Mouse (Mus musculus): ENCODE data around the gene Zpld1. TPM values are rescaled to one million over a fixed set of nuclear protein-coding genes. Genes with fewer than 3 reads are reported as not detected.

The Zpld1 gene
- under 1 TPM in 1 of 2 experiments, not detected in 1; 0.29 TPM for total RNA-seq (2021)
- long read RNA-seq, experiment 1 = 0 reads
- long read RNA-seq, experiment 2 = 0 reads

DNA sequence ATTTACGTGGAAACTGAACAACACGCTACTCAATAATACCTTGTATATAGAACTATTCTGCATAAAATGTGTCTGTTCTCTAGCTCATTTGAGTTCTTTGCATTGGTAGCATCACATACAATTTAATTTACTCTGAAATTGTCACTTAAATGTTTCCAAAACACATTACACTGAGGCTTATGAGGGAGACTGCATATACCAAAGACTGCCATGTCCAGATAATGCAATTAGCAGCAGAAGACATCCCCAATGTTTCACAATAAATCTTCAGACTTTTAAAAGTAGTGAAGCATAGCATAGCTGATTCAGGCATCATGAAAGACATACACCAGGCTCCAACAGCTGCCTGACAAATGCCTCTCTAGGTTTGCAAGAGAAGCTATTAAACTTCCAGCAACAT is at the start of gene Zpld1:
TSS of gene Zpld1 (minus strand) at position 101 of the 400 bp plus-strand sequence.
- no peak for DNase-seq (ENCODE audit: extremely low spot score in 1 of 2, low spot score in 2 of 2)
- TF ChIP-seq CTCF (IDR thresholded peaks at IDR 0.05) = no peak
- intact Hi-C loops (cut with DNase I) = no loop called here

DNA sequence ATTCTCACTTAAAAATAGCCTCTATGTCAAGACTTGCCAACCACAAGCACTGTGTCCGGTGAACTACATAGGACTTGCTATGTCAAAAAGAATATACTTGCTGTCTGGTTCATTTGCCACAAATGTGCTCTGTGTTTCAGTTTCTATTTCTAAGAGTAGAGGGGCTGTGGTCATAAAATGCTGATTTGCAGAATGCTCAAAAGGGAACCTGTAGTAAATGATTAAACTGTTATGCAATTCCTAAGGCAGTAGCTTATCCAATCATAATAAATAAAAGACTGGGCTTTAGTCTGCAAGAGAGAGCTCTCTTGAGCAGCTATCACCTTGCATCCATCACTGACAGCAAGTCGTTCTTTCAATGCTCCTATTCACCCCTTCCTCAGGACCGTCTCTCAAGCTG is 47.9 kb upstream of the Zpld1 start:
- no peak for TF ChIP-seq CTCF (IDR thresholded peaks at IDR 0.05)
- H3K27ac ChIP-seq = no peak overlapping the region
- H3K4me3 ChIP-seq = no peak overlapping the region
- intact Hi-C loops (cut with DNase I) = no loop called here
- no peak for DNase-seq (ENCODE audit: extremely low spot score in 1 of 2, low spot score in 2 of 2)

More for the DNA sequence above, at the start of gene Zpld1:
- H3K27ac ChIP-seq = no peak within 1 kb of the TSS
- no peak within 1 kb of the TSS for H3K4me3 ChIP-seq

DNA sequence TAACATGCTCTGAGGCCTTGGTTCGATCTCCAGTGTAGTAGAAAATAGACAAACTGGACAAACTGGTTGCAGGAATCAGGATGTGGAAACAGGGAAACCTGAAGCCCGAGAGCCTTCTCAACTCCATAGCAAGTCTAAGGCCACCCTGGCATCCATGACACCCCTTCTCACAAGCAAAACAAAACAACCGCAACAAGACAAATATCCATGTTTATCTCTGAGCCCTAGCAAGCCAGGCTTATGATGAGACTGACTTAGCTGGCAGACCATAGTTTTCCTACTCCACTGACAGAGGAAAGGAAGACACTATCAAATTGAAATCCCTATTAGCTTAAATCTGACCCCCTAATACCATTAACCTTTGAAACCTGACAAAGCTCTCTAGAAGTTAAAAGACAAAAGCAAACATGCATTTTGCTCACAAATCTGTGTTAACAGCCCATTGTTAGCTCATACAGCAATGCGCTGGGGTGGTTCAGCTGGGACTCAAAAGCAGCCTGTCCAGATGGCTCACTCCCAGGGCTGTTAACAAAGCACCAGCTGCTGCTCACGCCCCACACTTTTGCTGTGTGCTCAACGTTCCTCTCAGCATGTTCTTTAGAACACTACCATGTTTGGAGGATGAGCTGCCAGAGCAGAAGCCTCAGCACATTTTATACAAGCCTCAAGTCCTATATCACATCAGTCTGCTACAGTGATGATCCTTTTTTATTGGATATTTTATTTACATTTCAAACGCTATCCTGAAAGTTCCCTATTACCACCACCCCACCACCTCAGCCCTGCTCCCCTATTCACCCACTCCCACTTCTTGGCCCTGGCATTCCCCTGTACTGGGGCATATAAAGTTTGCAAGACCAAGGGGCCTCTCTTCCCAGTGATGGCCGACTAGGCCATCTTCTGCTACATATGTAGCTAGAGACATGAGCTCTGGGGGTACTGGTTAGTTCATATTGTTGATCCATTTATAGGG is 24.0 kb upstream of the Zpld1 start:
- Histone ChIP-seq H3K4me3 (no peak overlapping the region), H3K27ac (peak overlapping the region; percentile 24; the same call in 1 of the 2 replicates)
- peak; percentile 58 to 68 for DNase-seq (ENCODE audit: extremely low spot score in 1 of 2, low spot score in 2 of 2)
- TF ChIP-seq CTCF (IDR thresholded peaks at IDR 0.05) = no peak
- intact Hi-C loops (cut with DNase I) = loop anchor here (2.0 kb wide), 1 partner anchor 1533 kb away; no protein-coding TSS in a partner anchor

DNA sequence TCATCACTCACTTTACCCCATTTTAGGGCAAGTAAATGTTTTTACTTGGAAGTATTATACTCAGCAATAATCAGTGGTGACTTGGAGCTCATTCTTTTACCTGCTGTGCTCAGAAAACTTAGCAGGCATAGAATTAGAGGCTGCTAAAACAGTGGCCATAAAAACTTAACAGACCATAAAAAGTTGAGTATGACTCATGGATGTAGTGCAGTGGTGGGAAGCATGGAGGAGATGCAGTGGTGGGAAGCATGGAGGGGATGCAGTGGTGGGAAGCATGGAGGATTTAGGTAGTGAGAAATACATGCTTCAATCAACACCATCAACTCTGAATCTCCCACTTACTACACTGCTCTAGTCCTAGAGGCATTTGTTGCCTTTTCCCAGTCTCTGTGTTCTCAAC is 19.2 kb upstream of the Zpld1 start:
- no peak for TF ChIP-seq CTCF (IDR thresholded peaks at IDR 0.05)
- intact Hi-C loops (cut with DNase I) = no loop called here
- DNase-seq (ENCODE audit: extremely low spot score in 1 of 2, low spot score in 2 of 2) = no peak
- no peak overlapping the region for H3K4me3 ChIP-seq
- H3K27ac ChIP-seq = no peak overlapping the region

DNA sequence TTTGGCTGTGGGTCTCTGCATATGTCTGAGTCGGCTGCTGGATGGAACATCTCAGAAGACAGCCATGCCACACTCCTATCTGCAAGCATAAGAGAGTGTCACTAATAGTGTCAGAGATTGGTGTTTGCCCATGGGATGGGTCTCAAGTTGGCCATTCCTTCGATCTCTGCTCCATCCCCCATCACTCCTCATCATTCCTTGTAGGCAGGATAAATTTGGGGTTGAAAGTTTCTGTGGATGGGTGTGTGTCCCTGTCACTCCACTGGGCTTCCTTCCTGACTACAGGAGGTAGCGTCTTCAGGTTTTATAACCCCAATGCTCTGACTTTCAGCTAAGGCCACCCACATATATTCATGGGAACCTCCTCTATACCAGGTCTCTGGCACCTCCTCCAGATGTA is 14.3 kb upstream of the Zpld1 start:
- no peak overlapping the region for H3K27ac ChIP-seq
- no peak for DNase-seq (ENCODE audit: extremely low spot score in 1 of 2, low spot score in 2 of 2)
- no peak overlapping the region for H3K4me3 ChIP-seq
- TF ChIP-seq CTCF (IDR thresholded peaks at IDR 0.05) = no peak
- intact Hi-C loops (cut with DNase I) = no loop called here

DNA sequence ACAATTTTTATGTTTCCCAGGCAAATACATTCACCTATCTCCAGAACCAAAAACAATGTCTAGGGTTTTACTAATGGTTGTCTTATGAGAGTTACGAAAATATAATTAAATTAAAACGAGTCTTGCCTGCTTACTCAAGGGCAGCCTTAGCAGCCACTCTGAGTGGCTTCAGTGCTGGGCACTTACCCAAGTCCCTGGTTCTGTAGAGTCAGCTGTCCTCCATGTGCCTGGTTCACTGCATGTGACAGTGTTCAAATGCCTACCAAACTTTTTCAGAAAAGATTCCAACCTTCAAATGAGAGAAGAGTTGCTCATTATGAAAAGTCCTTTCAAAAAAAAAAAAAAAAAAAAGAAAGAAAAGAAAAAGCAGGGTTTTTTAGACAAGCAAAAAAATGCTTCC is 15.1 kb downstream of the Zpld1 start:
- intact Hi-C loops (cut with DNase I) = no loop called here
- DNase-seq (ENCODE audit: extremely low spot score in 1 of 2, low spot score in 2 of 2) = no peak
- Histone ChIP-seq H3K27ac (no peak overlapping the region), H3K4me3 (no peak overlapping the region)
- TF ChIP-seq CTCF (IDR thresholded peaks at IDR 0.05) = no peak

DNA sequence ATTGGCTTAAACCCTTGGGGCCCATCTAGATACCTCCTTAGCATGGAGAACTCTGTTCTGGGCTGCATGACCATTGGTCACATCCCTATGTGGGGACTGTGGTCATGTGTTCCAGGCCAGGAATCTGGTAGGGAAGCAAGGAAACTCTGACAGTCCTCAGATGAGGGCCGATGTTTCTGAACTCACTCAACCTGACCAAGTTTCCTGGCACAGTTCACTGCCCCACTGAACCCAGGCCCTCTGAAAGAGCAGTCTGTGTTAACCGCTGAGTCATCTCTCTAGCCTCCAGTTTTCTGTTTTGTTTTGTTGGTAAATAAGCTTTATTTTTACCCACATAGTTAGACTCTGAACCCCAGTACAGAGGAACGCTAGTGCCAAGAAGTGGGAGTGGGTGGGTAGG is 20.3 kb downstream of the Zpld1 start:
- no peak overlapping the region for H3K4me3 ChIP-seq
- intact Hi-C loops (cut with DNase I) = no loop called here
- no peak overlapping the region for H3K27ac ChIP-seq
- no peak for TF ChIP-seq CTCF (IDR thresholded peaks at IDR 0.05)
- DNase-seq (ENCODE audit: extremely low spot score in 1 of 2, low spot score in 2 of 2) = no peak

DNA sequence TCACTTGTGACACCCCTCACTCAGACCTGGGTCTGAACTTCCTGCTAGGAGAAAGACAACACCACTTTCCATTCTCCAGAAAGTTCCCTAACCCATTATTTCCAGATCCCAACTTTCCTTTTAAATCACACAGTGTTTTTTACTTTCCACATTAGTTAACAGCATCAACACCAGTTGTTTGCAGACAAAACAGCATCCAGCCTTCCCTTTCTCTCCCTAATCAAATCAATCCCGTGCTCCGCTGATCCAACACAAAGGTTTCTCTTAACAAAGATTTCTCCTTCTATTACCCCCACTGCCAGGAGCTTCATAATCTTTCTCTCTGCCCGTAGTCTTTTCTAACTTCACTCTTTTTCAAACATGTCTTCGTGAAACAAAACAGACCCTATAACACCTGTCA is 32.5 kb downstream of the Zpld1 start:
- no peak for DNase-seq (ENCODE audit: extremely low spot score in 1 of 2, low spot score in 2 of 2)
- H3K27ac ChIP-seq = no peak overlapping the region
- H3K4me3 ChIP-seq = no peak overlapping the region
- no peak for TF ChIP-seq CTCF (IDR thresholded peaks at IDR 0.05)
- intact Hi-C loops (cut with DNase I) = no loop called here

DNA sequence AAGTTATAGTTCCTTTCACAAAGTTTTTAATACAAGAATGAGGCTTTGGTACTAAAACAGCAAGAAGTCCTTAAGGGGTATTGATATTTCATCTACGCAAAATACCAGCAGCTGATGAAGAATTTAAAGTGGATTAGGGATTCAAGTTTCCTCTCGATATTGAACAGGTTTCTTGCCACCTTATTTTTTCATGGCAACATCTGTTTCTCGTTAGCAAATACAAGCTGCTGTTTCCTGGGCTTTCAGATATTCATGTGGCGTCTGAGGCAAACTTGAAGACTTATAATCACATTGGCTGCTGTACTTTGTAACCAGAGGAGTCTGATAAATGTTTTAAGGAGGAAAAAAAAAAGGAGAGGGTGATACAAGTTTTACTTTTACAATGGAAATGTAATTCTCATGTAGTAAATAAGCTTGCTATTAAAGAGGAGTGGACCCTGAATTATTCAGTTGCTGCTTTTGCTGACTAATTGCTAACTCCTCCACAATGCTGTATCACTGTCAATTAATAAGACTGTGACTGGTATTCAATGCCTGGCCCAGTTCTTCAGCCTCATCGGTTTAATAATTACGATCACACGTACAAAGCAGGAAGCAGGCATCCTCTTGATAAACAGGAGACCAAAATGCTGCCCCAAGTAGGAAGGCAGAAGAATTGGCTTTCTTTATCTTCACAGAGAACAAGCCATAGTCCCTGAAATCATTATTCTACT is 36.8 kb downstream of the Zpld1 start:
- Histone ChIP-seq H3K4me3 (no peak overlapping the region), H3K27ac (no peak overlapping the region)
- DNase-seq (ENCODE audit: extremely low spot score in 1 of 2, low spot score in 2 of 2) = no peak
- TF ChIP-seq CTCF (IDR thresholded peaks at IDR 0.05) = no peak
- intact Hi-C loops (cut with DNase I) = no loop called here

DNA sequence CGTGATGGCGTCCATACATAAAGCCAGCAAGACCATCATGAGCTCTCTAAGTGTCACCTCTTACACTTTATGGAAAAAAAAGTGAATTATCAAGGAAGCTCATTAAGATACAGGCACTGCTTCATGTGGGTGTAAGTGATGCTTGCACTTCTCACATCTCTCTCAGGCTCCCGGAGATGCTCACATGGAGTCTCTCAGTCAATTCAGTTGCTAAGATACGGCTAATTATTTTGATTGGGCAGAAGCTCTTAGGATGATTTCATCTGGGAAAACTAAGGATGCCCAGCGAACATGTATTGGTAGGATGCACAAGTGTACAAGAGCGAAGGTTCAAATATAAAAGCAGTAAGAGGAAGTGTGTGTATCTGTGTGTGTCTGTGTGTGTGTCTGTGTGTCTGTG is 38.1 kb downstream of the Zpld1 start:
- TF ChIP-seq CTCF (IDR thresholded peaks at IDR 0.05) = no peak
- intact Hi-C loops (cut with DNase I) = no loop called here
- no peak overlapping the region for H3K27ac ChIP-seq
- peak in 1 of 2 experiments; percentile 22 for DNase-seq (ENCODE audit: extremely low spot score in 1 of 2, low spot score in 2 of 2)
- no peak overlapping the region for H3K4me3 ChIP-seq

DNA sequence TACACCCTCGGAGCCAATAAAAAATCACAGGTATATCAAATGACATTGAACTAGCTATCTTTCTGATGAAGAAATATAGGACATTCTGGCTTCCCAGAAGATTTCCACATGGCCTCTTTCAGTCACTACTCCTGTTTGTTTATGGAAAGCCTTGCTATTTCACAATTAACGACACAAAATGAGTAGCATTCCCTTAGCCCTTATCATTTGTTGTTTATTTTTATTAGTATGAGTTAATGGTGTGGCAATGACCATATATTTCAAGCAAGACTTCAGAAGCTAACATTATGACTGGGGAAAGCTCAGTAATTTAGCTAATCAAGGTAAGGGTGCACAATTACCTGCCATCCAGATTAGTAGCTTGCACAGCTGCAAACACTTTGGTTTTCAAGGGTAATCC is 56.8 kb downstream of the Zpld1 start:
- H3K4me3 ChIP-seq = no peak overlapping the region
- H3K27ac ChIP-seq = no peak overlapping the region
- intact Hi-C loops (cut with DNase I) = no loop called here
- TF ChIP-seq CTCF (IDR thresholded peaks at IDR 0.05) = no peak
- DNase-seq (ENCODE audit: extremely low spot score in 1 of 2, low spot score in 2 of 2) = no peak

DNA sequence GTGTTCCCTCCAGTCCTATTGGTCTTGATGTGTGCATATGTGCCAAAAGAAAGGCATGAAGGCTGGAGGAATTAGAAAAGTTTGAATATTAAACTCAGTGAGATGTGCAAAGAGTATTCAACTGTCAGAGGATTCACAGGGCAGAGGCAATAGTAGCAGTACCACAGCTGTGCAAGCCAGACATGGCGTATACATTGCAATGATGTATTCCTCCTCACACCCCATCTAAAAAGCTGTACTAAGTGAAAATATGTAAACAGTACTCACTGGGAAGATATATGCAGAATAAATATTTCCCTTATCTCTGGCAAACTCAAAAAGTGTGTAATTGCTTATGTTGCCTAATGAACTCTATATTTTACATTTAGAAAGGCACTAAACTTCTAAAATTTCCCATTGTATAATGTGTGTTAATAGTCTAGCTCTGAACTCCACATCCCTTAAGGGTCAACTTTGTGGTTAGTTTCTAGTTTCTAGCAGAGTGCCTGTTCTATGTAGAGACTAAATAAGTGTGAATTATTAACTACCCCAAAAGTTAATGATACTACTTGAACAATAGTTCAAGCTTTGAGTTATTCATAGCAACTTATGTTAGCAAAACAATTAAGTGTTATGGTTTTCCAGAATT is 68.7 kb downstream of the Zpld1 start:
- H3K4me3 ChIP-seq = no peak overlapping the region
- no peak for TF ChIP-seq CTCF (IDR thresholded peaks at IDR 0.05)
- DNase-seq (ENCODE audit: extremely low spot score in 1 of 2, low spot score in 2 of 2) = no peak
- intact Hi-C loops (cut with DNase I) = no loop called here
- no peak overlapping the region for H3K27ac ChIP-seq
